Mouse (Mus musculus): ENCODE results near the gene Heatr6. TPM values are rescaled to one million over a fixed set of nuclear protein-coding genes. Genes with fewer than 3 reads are reported as not detected.

Heatr6 gene
- total and polyA plus RNA-seq, 3 experiments: 17.4 to 24.4 (median 17.6) TPM

DNA sequence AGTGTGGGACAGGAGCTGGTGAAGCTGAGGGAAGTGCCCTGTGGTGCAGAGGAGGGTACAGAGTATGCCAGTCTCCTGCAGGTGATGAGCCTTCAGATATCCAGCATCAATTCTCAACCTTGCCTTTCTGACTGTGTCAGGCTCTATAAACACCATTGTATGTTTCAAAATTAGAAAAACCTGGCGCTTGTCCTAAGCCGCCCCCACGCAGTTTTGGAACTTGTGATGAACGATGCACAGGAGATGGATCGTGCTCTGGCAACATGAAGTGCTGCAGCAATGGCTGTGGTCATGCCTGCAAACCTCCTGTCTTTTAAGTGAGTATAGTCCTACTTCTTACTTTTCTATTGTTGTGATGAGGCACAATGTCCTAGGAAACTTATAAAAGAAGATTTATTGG is 43.8 kb upstream of the Heatr6 start:
- in situ Hi-C loops (cut with MboI; ENCODE audit: low pct_ligation_motif_present, low pct_unique_long_range_greater_than_20kb, low sequenced_read_pairs): no loop called here
- Histone ChIP-seq H3K4me1 (ENCODE audit: control insufficient read depth in 1 of 2, insufficient read depth in 2 of 2) (peaks cover 6 to 16% of the 10 kb centered on the region in 2 experiments), H3K9me3 (replicated peaks; ENCODE audit: low read length) (no peaks in the 10 kb centered on the region), H3K4me2 (ENCODE audit: insufficient read depth, low read depth, poor library complexity, severe bottlenecking) (no peak overlapping the region), H3K27me3 (replicated peaks) (no peaks in the 10 kb centered on the region), H3K4me3 (replicated peaks in 1 of 3; ENCODE audit: low read depth in 2 of 3, low read length in 2 of 3, poor library complexity in 1 of 3) (no peak overlapping the region), H3K36me3 (replicated peaks in 1 of 2; ENCODE audit: control insufficient read depth in 1 of 2, insufficient read depth in 1 of 2, low read length in 1 of 2) (no peaks in the 10 kb centered on the region), H3K79me2 (replicated peaks; ENCODE audit: control insufficient read depth, extremely low read depth, insufficient read depth, poor library complexity, severe bottlenecking) (no peaks in the 10 kb centered on the region), H3K9ac (ENCODE audit: insufficient read depth, low read depth) (no peak overlapping the region), H3K27ac (ENCODE audit: insufficient read depth, low read depth) (no peak overlapping the region)
- TF ChIP-seq SMC3 (IDR thresholded peaks at IDR 0.05; ENCODE audit: low read depth, low read length) (no peak), MAX (IDR thresholded peaks at IDR 0.05; ENCODE audit: low read length) (no peak), SIN3A (IDR thresholded peaks at IDR 0.05; ENCODE audit: low read length) (no peak), NRF1 (IDR thresholded peaks at IDR 0.05; ENCODE audit: low read depth, low read length) (no peak), POLR2AphosphoS2 (IDR thresholded peaks at IDR 0.05; ENCODE audit: low read depth, low read length) (no peak), BHLHE40 (IDR thresholded peaks at IDR 0.05; ENCODE audit: low read depth, low read length) (no peak), USF2 (conservative IDR thresholded peaks at IDR 0.05; ENCODE audit: low read depth, low read length) (no peak), MAFK (IDR thresholded peaks at IDR 0.05; ENCODE audit: insufficient replicate concordance, low read length) (no peak), ZC3H11A (IDR thresholded peaks at IDR 0.05; ENCODE audit: low read depth, low read length) (no peak)
- DNase-seq (ENCODE audit: extremely low read depth): no peak
- dilution Hi-C loops (cut with MboI; ENCODE audit: extremely low pct_ligation_motif_present, extremely low pct_unique_long_range_greater_than_20kb, low sequenced_read_pairs): no loop called here

DNA sequence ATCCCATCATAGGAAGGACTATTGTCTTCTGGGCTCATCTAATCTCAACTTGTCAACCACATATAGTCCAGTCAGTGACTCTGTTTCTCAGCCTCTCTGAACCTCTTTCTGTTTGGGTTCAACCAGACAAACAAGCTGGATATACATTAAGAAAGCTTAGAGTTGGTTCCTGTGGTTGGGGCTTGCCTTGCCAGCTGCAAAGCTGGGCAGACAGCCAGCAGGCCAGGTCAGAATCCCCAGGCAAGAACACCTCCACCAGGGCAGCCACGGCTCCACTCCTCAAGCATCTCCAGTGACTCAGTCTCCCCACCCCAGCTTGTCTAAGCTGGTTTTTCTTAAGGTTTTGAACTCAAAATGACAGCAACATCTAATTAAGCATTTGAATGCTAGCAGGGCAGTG is 40.8 kb upstream of the Heatr6 start:
- TF ChIP-seq UBTF (IDR thresholded peaks at IDR 0.05; ENCODE audit: low read depth, low read length): no peak
- no peak for TF ChIP-seq PAX5 (IDR thresholded peaks at IDR 0.05; ENCODE audit: low read length)
- no peak for TF ChIP-seq KAT2A (IDR thresholded peaks at IDR 0.05; ENCODE audit: insufficient replicate concordance, low read length)
- TF ChIP-seq IRF4 (IDR thresholded peaks at IDR 0.05; ENCODE audit: low read depth, low read length): no peak
- no peak for TF ChIP-seq MAZ (IDR thresholded peaks at IDR 0.05; ENCODE audit: low read depth, low read length)
- TF ChIP-seq ZNF384 (IDR thresholded peaks at IDR 0.05; ENCODE audit: low read depth, low read length): no peak
- TF ChIP-seq TCF12 (IDR thresholded peaks at IDR 0.05; ENCODE audit: low read depth, low read length): no peak
- no peak for TF ChIP-seq GABPA (IDR thresholded peaks at IDR 0.05; ENCODE audit: insufficient replicate concordance, low read depth, low read length)
- TF ChIP-seq ZKSCAN1 (IDR thresholded peaks at IDR 0.05; ENCODE audit: borderline replicate concordance, low read depth, low read length): no peak
- DNase-seq (ENCODE audit: extremely low read depth): no peak
- in situ Hi-C loops (cut with MboI; ENCODE audit: low pct_ligation_motif_present, low pct_unique_long_range_greater_than_20kb, low sequenced_read_pairs): no loop called here
- no peak overlapping the region for H3K27ac ChIP-seq (ENCODE audit: insufficient read depth, low read depth)
- no peaks in the 10 kb centered on the region for H3K36me3 ChIP-seq (replicated peaks in 1 of 2; ENCODE audit: control insufficient read depth in 1 of 2, insufficient read depth in 1 of 2, low read length in 1 of 2)
- H3K9me3 ChIP-seq (replicated peaks; ENCODE audit: low read length): no peaks in the 10 kb centered on the region
- peaks cover 12 to 27% of the 10 kb centered on the region in 2 experiments for H3K4me1 ChIP-seq (ENCODE audit: control insufficient read depth in 1 of 2, insufficient read depth in 2 of 2)
- dilution Hi-C loops (cut with MboI; ENCODE audit: extremely low pct_ligation_motif_present, extremely low pct_unique_long_range_greater_than_20kb, low sequenced_read_pairs): no loop called here
- H3K9ac ChIP-seq (ENCODE audit: insufficient read depth, low read depth): no peak overlapping the region
- no peak overlapping the region for H3K4me3 ChIP-seq (replicated peaks in 1 of 3; ENCODE audit: low read depth in 2 of 3, low read length in 2 of 3, poor library complexity in 1 of 3)
- H3K27me3 ChIP-seq (replicated peaks): no peaks in the 10 kb centered on the region
- H3K79me2 ChIP-seq (replicated peaks; ENCODE audit: control insufficient read depth, extremely low read depth, insufficient read depth, poor library complexity, severe bottlenecking): no peaks in the 10 kb centered on the region
- no peak overlapping the region for H3K4me2 ChIP-seq (ENCODE audit: insufficient read depth, low read depth, poor library complexity, severe bottlenecking)
